Mouse (Mus musculus): Measurements from ENCODE around the gene Cep95.
"Not testable (repeated sequence)": the region's sequence is repeated elsewhere in the genome, so short reads cannot be mapped to it uniquely, and the experiment has no call there.

Gene Cep95

GRCm38 (mm10) chr11:106776960-106777359 lies 12.1 kb upstream of the Cep95 start:
- DNase-seq (ENCODE audit: low spot score), result no peak

- DNase-seq (ENCODE audit: low spot score), result no peak
These were observed 11.7 kb upstream of the Cep95 start for GRCm38 (mm10) chr11:106777395-106777794.

GRCm38 (mm10) chr11:106778132-106778531 lies 10.9 kb upstream of the Cep95 start:
- no peak for DNase-seq (ENCODE audit: low spot score)

GRCm38 (mm10) chr11:106778589-106779387 lies 10.3 kb upstream of the Cep95 start:
- no peak for DNase-seq (ENCODE audit: low spot score)

- DNase-seq (ENCODE audit: low spot score), result peak; percentile 91
These were observed 9.5 kb upstream of the Cep95 start, which contains the start of gene Polg2 for GRCm38 (mm10) chr11:106779388-106780088. Polg2 (minus strand) TSS chr11:106779537.

GRCm38 (mm10) chr11:106780089-106780425 lies 9.0 kb upstream of the Cep95 start:
- DNase-seq (ENCODE audit: low spot score), result no peak

GRCm38 (mm10) chr11:106780590-106781220 lies 8.3 kb upstream of the Cep95 start:
- no peak for DNase-seq (ENCODE audit: low spot score)

- not testable (repeated sequence) for DNase-seq (ENCODE audit: low spot score)
These were observed 6.8 kb upstream of the Cep95 start for GRCm38 (mm10) chr11:106782271-106782670.

- no peak for DNase-seq (ENCODE audit: low spot score)
These were observed 5.9 kb upstream of the Cep95 start for GRCm38 (mm10) chr11:106782841-106783764.

- DNase-seq (ENCODE audit: low spot score), result no peak
These were observed 4.6 kb upstream of the Cep95 start for GRCm38 (mm10) chr11:106784476-106784875.

- no peak for DNase-seq (ENCODE audit: low spot score)
These were observed 4.0 kb upstream of the Cep95 start for GRCm38 (mm10) chr11:106785043-106785442.

- DNase-seq (ENCODE audit: low spot score), result peak; percentile 93
These were observed 1.7 kb upstream of the Cep95 start for GRCm38 (mm10) chr11:106787131-106788025.

- DNase-seq (ENCODE audit: low spot score), result peak; percentile 99
These were observed 852 bp upstream of the Cep95 start for GRCm38 (mm10) chr11:106788026-106788774.

GRCm38 (mm10) chr11:106789649-106790048 lies 597 bp downstream of the Cep95 start:
- no peak for DNase-seq (ENCODE audit: low spot score)

GRCm38 (mm10) chr11:106793846-106794245 lies 4.8 kb downstream of the Cep95 start:
- no peak for DNase-seq (ENCODE audit: low spot score)

GRCm38 (mm10) chr11:106795679-106796078 lies 6.6 kb downstream of the Cep95 start:
- no peak for DNase-seq (ENCODE audit: low spot score)

GRCm38 (mm10) chr11:106802069-106802627 lies 13.1 kb downstream of the Cep95 start:
- no peak for DNase-seq (ENCODE audit: low spot score)

GRCm38 (mm10) chr11:106807442-106807841 lies 18.4 kb downstream of the Cep95 start:
- DNase-seq (ENCODE audit: low spot score), result not testable (repeated sequence)

GRCm38 (mm10) chr11:106812410-106813136 lies 23.5 kb downstream of the Cep95 start:
- no peak for DNase-seq (ENCODE audit: low spot score)

Measured in urinary bladder, postnatal 14 days (tissue).